Mouse (Mus musculus): ENCODE measurements around the gene Frrs1. TPM values are rescaled to one million over a fixed set of nuclear protein-coding genes. Genes with fewer than 3 reads are reported as not detected.

The Frrs1 gene
- polyA plus RNA-seq, 1 experiment from 2014 or later = 21.9 TPM

DNA sequence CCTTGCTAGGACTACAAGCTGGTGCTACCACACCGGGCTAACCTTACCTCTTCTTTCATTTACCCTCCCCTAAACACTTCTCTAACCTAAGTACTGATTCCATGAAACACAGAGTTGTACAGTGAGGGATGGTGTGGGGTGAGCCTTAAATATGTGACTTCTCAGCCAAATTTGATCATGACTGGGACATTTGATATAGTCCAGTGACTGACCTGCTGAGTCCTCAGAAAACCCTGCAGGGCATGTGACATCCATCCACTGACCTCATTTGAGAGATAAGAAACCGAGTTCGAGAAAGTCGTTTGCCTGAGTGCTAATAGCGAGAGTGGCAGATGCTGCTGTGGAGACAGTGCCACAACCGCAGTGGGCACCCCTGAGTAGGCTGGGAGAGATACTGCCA lies 55.1 kb downstream of the Frrs1 start:
- Histone ChIP-seq H3K9ac (ENCODE audit: low read length) (no peak overlapping the region), H3K27ac (ENCODE audit: low read length) (peak overlapping the region; percentile 46; the same call in 1 of the 2 replicates), H3K36me3 (ENCODE audit: control insufficient read depth, insufficient read depth) (no peaks in the 10 kb centered on the region), H3K27me3 (ENCODE audit: control insufficient read depth, insufficient read depth, low read length) (no peaks in the 10 kb centered on the region), H3K9me3 (replicated peaks; ENCODE audit: control insufficient read depth, low read length) (no peaks in the 10 kb centered on the region), H3K4me1 (ENCODE audit: control insufficient read depth, insufficient read depth, low read length) (peaks cover 10% of the 10 kb centered on the region), H3K4me2 (ENCODE audit: low read depth, low read length) (no peak overlapping the region), H3K4me3 (ENCODE audit: low read length) (no peak overlapping the region)
- WGBS = 56% methylated on average over 6 of the region's 6 CpGs
- ATAC-seq (replicated peaks; ENCODE audit: extremely low read depth, insufficient read depth, low FRiP score) = no peak

DNA sequence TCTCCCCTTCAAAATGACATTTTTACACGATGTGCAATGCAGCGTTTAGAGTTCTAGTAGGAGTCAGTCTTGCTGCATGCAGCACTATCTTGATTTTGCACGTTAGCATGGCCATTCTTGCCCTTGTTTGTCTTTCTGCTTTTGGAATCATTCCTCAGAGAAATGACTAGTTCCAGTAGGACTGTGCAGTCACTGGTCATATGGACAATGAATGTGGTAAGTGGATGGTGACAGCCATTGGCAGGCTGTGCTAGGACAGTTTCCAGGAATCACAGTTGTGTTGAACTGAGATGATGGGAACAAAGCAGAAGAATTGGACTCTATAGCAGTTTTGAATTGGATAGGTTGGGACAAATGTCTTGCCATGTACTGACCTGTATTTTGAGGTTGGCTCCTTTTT lies 55.7 kb downstream of the Frrs1 start:
- ATAC-seq (replicated peaks; ENCODE audit: extremely low read depth, insufficient read depth, low FRiP score) = 0 out of 2 replicates have a peak, but pooled peaks have one; percentile 41
- WGBS = 35% methylated on average over 3 of the region's 3 CpGs
- Histone ChIP-seq H3K4me1 (ENCODE audit: control insufficient read depth, insufficient read depth, low read length) (peaks cover 10% of the 10 kb centered on the region), H3K27ac (ENCODE audit: low read length) (peak overlapping the region; percentile 46; the same call in 1 of the 2 replicates), H3K9me3 (replicated peaks; ENCODE audit: control insufficient read depth, low read length) (no peaks in the 10 kb centered on the region), H3K27me3 (ENCODE audit: control insufficient read depth, insufficient read depth, low read length) (no peaks in the 10 kb centered on the region), H3K4me3 (ENCODE audit: low read length) (no peak overlapping the region), H3K9ac (ENCODE audit: low read length) (no peak overlapping the region), H3K4me2 (ENCODE audit: low read depth, low read length) (no peak overlapping the region), H3K36me3 (ENCODE audit: control insufficient read depth, insufficient read depth) (no peaks in the 10 kb centered on the region)

DNA sequence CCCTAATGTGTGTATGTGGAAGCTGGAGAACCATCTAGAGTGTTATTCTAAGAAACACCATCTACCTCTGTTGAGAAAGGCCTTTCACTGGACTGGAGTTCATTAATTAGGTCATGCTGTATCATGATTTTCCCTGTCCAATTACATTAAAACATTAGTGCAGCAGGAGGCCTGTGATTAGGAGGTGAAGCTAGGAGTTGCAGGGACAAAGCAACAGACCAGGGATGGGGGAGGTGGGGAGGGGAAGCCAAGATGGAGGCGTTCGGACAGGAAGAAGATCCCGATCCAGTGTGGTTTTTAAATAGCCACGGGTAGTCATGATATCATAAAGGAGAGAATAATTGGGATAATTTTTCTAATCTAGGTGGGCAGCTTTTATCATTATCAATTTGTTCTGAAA lies 57.8 kb downstream of the Frrs1 start:
- no peak overlapping the region for H3K4me3 ChIP-seq (ENCODE audit: low read length)
- H3K4me1 ChIP-seq (ENCODE audit: control insufficient read depth, insufficient read depth, low read length) = peaks cover 10% of the 10 kb centered on the region
- H3K27me3 ChIP-seq (ENCODE audit: control insufficient read depth, insufficient read depth, low read length) = no peaks in the 10 kb centered on the region
- no peak overlapping the region for H3K4me2 ChIP-seq (ENCODE audit: low read depth, low read length)
- H3K9ac ChIP-seq (ENCODE audit: low read length) = no peak overlapping the region
- ATAC-seq (replicated peaks; ENCODE audit: extremely low read depth, insufficient read depth, low FRiP score) = no peak
- H3K36me3 ChIP-seq (ENCODE audit: control insufficient read depth, insufficient read depth) = no peaks in the 10 kb centered on the region
- no peak overlapping the region for H3K27ac ChIP-seq (ENCODE audit: low read length)
- H3K9me3 ChIP-seq (replicated peaks; ENCODE audit: control insufficient read depth, low read length) = no peaks in the 10 kb centered on the region
- 90% methylated on average over 4 of the region's 4 CpGs for WGBS

DNA sequence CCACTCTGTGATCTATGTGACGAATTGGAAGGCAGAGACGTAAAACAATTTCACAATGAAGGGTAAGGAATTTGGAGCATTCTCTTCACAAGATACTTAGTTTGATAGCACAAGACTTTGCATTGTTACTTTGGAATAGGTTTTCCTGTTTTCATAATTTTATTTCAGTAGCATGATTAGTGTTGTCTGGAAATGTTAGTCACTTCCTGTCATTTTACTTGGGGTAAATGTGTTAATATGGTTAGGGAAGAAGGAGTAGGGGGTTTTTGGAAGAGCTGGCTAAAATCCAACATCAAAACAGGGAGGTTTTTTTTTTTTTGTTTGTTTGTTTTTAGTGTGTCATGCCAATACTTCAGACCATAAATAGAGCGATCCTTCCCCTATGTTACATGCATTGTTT lies 62.3 kb downstream of the Frrs1 start:
- Histone ChIP-seq H3K4me2 (ENCODE audit: low read depth, low read length) (no peak overlapping the region), H3K36me3 (ENCODE audit: control insufficient read depth, insufficient read depth) (peaks cover 3% of the 10 kb centered on the region; the same call in 1 of the 2 replicates), H3K9me3 (replicated peaks; ENCODE audit: control insufficient read depth, low read length) (no peaks in the 10 kb centered on the region), H3K4me1 (ENCODE audit: control insufficient read depth, insufficient read depth, low read length) (no peaks in the 10 kb centered on the region), H3K9ac (ENCODE audit: low read length) (no peak overlapping the region), H3K27me3 (ENCODE audit: control insufficient read depth, insufficient read depth, low read length) (no peaks in the 10 kb centered on the region), H3K27ac (ENCODE audit: low read length) (no peak overlapping the region), H3K4me3 (ENCODE audit: low read length) (no peak overlapping the region)
- no peak for ATAC-seq (replicated peaks; ENCODE audit: extremely low read depth, insufficient read depth, low FRiP score)
- WGBS = 77% methylated on average over 3 of the region's 3 CpGs

DNA sequence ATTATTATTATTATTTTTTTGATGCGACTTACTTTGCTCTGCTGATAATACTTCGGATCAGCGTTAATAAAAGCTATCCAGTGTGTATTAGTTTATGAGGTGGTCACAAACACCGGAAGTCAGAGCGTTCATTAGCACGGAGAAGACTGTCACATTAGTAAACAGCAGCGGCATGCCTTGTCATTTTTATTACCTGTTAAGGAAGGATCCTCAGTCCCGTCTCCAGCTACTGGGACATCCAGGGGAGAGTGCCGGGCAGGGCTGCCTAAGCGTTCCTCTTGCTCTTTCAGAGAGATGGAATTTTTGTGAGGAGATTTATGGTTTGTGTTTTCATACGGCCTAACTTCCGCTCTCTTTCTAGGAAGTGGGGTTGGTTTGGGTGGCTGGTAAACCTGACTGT lies 63.8 kb downstream of the Frrs1 start:
- 77% methylated on average over 12 of the region's 12 CpGs for WGBS
- ATAC-seq (replicated peaks; ENCODE audit: extremely low read depth, insufficient read depth, low FRiP score) = no peak

DNA sequence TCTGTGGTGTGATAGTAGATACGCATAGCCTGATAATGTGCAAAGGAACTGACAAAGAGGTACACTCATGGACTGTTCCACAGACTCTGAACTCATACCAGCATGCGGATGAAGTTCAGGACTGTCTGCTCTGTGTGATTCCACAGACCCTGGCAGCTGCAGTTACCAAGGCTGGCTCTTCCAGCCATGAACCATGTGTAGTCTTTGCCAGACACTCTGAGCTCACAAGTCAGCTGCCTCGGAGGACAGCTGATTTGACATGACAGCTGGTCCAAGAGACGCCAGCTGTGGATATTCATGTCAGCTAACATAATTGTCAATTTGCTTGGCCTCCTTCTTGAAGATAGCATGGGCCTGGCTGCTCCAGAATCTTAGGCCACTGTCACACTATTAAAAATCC lies 69.7 kb downstream of the Frrs1 start:
- WGBS = 56% methylated on average over 4 of the region's 4 CpGs
- ATAC-seq (replicated peaks; ENCODE audit: extremely low read depth, insufficient read depth, low FRiP score) = no peak

More for the DNA sequence above, 63.8 kb downstream of the Frrs1 start:
- no peak overlapping the region for H3K4me2 ChIP-seq (ENCODE audit: low read depth, low read length)
- H3K27ac ChIP-seq (ENCODE audit: low read length) = no peak overlapping the region
- H3K9ac ChIP-seq (ENCODE audit: low read length) = no peak overlapping the region
- no peak overlapping the region for H3K4me3 ChIP-seq (ENCODE audit: low read length)
- H3K27me3 ChIP-seq (ENCODE audit: control insufficient read depth, insufficient read depth, low read length) = no peaks in the 10 kb centered on the region
- H3K36me3 ChIP-seq (ENCODE audit: control insufficient read depth, insufficient read depth) = peaks cover 3% of the 10 kb centered on the region; the same call in 1 of the 2 replicates
- no peaks in the 10 kb centered on the region for H3K9me3 ChIP-seq (replicated peaks; ENCODE audit: control insufficient read depth, low read length)
- H3K4me1 ChIP-seq (ENCODE audit: control insufficient read depth, insufficient read depth, low read length) = no peaks in the 10 kb centered on the region

DNA sequence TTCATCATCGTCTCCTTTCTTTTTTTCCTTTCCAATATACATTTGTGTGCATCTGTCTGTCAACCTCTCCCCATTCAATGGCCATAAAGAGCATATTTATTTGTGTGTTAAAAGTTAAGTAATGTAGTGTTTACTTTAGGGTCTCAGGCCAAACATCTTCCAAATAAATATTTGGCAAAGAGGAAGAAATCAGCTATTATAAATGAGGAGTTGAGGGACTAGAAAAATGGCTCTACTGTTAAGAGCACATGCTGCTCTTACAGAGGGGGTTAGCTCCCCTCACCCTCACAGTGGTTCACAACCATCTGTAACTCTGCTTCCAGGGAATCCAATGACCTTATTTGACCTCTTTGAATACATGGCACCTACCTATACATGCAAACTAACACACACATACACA lies 73.9 kb downstream of the Frrs1 start:
- no peaks in the 10 kb centered on the region for H3K36me3 ChIP-seq (ENCODE audit: control insufficient read depth, insufficient read depth)
- no peaks in the 10 kb centered on the region for H3K9me3 ChIP-seq (replicated peaks; ENCODE audit: control insufficient read depth, low read length)
- peaks cover 3% of the 10 kb centered on the region; the same call in 1 of the 2 replicates for H3K4me1 ChIP-seq (ENCODE audit: control insufficient read depth, insufficient read depth, low read length)
- no peaks in the 10 kb centered on the region for H3K27me3 ChIP-seq (ENCODE audit: control insufficient read depth, insufficient read depth, low read length)
- no peak overlapping the region for H3K9ac ChIP-seq (ENCODE audit: low read length)
- no peak for ATAC-seq (replicated peaks; ENCODE audit: extremely low read depth, insufficient read depth, low FRiP score)
- 82% methylated on average over 1 of the region's 1 CpGs for WGBS
- no peak overlapping the region for H3K27ac ChIP-seq (ENCODE audit: low read length)
- H3K4me2 ChIP-seq (ENCODE audit: low read depth, low read length) = no peak overlapping the region
- no peak overlapping the region for H3K4me3 ChIP-seq (ENCODE audit: low read length)

More for the DNA sequence above, 69.7 kb downstream of the Frrs1 start:
- H3K36me3 ChIP-seq (ENCODE audit: control insufficient read depth, insufficient read depth) = no peaks in the 10 kb centered on the region; the same call in 1 of the 2 replicates
- no peak overlapping the region for H3K4me2 ChIP-seq (ENCODE audit: low read depth, low read length)
- no peak overlapping the region for H3K27ac ChIP-seq (ENCODE audit: low read length)
- no peaks in the 10 kb centered on the region for H3K27me3 ChIP-seq (ENCODE audit: control insufficient read depth, insufficient read depth, low read length)
- H3K9me3 ChIP-seq (replicated peaks; ENCODE audit: control insufficient read depth, low read length) = no peaks in the 10 kb centered on the region
- peaks cover 3% of the 10 kb centered on the region; the same call in 1 of the 2 replicates for H3K4me1 ChIP-seq (ENCODE audit: control insufficient read depth, insufficient read depth, low read length)
- H3K4me3 ChIP-seq (ENCODE audit: low read length) = no peak overlapping the region
- H3K9ac ChIP-seq (ENCODE audit: low read length) = no peak overlapping the region

DNA sequence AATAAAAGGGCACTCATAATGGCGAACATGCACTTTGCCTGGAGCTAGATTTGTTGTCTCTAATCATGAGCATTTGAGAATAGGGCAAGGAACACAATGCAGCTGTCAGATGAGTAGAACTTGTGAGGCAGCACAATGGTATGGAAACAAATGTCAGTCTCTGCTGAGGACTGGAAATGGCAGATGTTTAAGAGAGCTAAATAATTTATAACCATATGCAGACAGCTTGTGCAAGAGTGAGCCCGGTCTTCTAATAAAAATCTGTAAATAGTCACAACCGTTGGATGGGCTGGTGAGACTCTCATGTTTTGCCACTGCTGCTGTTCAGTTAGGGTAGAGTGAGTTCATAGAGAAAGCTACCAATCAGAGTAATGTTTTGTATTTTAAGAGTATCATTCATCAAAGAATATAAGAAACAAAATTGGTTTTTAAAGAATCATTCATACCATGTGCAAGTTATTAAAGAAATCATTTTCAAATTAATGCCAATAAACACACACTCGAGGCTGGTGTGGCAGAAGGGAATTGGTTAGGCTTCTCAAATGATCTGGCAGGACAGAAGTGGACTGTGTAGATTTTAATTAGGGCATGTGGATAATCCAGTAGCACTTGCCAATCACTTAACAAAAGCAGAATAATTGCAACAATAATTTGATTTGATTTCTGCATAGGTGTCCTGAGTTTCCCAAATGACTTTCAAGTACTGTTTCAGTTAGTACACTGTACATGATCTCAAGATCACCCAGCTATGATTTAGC lies 77.8 kb downstream of the Frrs1 start:
- WGBS = 79% methylated on average over 4 of the region's 4 CpGs
- no peak overlapping the region for H3K9ac ChIP-seq (ENCODE audit: low read length)

DNA sequence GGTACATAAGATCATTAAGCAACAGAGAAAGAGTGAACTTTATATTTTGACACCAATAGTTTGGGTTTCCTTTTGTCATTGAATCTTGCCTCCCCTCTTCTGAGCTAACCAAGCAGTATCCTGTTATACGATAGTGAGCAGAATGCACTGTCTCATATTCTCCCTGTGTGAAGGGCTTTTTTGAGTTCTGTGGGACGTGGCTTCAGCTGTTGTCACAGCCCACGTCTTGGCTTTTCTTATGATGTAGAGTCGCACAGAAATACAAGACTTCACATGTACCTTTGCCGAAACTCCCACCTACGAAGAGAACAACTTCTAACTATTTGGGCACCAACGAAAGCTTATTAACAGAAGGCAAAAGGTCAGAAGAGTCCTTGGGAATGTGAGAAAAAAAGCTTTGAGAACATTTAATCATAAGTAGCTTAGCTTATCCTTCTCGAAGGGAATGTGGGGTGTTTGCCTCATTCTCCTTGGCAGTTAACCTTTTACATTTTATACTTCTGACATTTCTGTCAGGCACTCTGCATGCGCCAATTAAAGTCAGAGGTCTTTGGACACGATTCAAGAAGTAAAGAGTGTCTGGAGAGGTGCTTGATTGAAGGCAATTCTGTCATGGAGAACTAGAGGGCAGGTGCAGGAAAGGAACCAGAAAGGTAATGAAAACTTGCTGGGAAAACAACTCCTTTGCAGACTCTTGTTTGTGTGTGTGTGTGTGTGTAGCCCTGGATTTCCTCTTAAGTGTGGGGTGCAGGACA lies 81.7 kb downstream of the Frrs1 start:
- 51% methylated on average over 10 of the region's 10 CpGs for WGBS

More for the DNA sequence above, 77.8 kb downstream of the Frrs1 start:
- 0 out of 2 replicates have a peak, but pooled peaks cover 4% of the 10 kb centered on the region for H3K9me3 ChIP-seq (replicated peaks; ENCODE audit: control insufficient read depth, low read length)
- H3K4me1 ChIP-seq (ENCODE audit: control insufficient read depth, insufficient read depth, low read length) = peaks cover 13% of the 10 kb centered on the region
- H3K4me2 ChIP-seq (ENCODE audit: low read depth, low read length) = no peak overlapping the region
- no peak overlapping the region for H3K4me3 ChIP-seq (ENCODE audit: low read length)
- no peaks in the 10 kb centered on the region for H3K27me3 ChIP-seq (ENCODE audit: control insufficient read depth, insufficient read depth, low read length)
- H3K36me3 ChIP-seq (ENCODE audit: control insufficient read depth, insufficient read depth) = peaks cover 3% of the 10 kb centered on the region; the same call in 1 of the 2 replicates
- ATAC-seq (replicated peaks; ENCODE audit: extremely low read depth, insufficient read depth, low FRiP score) = no peak
- no peak overlapping the region for H3K27ac ChIP-seq (ENCODE audit: low read length)

More for the DNA sequence above, 81.7 kb downstream of the Frrs1 start:
- Histone ChIP-seq H3K4me3 (ENCODE audit: low read length) (no peak overlapping the region), H3K27me3 (ENCODE audit: control insufficient read depth, insufficient read depth, low read length) (no peaks in the 10 kb centered on the region), H3K27ac (ENCODE audit: low read length) (peak overlapping the region; percentile 47), H3K36me3 (ENCODE audit: control insufficient read depth, insufficient read depth) (peaks cover 3% of the 10 kb centered on the region; the same call in 1 of the 2 replicates), H3K9me3 (replicated peaks; ENCODE audit: control insufficient read depth, low read length) (0 out of 2 replicates have a peak, but pooled peaks cover 4% of the 10 kb centered on the region), H3K4me1 (ENCODE audit: control insufficient read depth, insufficient read depth, low read length) (peaks cover 28% of the 10 kb centered on the region), H3K4me2 (ENCODE audit: low read depth, low read length) (0 out of 2 replicates have a peak overlapping the region, but pooled peaks have one; percentile 2), H3K9ac (ENCODE audit: low read length) (no peak overlapping the region)
- peak; percentile 30; the same call in 1 of the 2 replicates for ATAC-seq (replicated peaks; ENCODE audit: extremely low read depth, insufficient read depth, low FRiP score)
